Mouse (Mus musculus): ENCODE measurements around the gene P2rx3. TPM values are rescaled to one million over a fixed set of nuclear protein-coding genes. Genes with fewer than 3 reads are reported as not detected.

The P2rx3 gene
- polyA plus RNA-seq, 1 experiment = not detected

DNA sequence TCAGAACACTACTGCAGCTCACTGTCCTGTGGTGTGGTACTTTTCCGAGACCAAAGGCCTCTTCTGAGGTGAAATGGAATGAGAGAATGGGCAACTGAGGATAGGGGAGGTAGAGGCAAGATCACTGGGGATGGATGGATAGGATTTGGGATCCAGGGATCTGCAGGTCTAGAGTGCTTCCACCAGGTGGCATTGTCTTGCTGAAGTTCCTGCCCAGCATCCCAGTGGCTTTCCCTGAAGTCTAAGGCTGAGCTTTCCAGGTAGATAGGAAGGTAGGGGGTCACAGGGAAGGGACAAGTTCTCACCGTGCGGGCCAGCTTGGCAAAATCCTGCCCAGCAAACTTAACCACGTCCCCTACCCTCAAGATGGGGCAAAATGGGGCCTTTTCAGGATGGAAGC lies 15.2 kb downstream of the P2rx3 start:
- Histone ChIP-seq H3K4me3 (replicated peaks) (no peak overlapping the region), H3K4me1 (peaks cover 10% of the 10 kb centered on the region; the same call in 1 of the 2 replicates), H3K9me3 (peaks cover 14% of the 10 kb centered on the region), H3K36me3 (replicated peaks; ENCODE audit: low read length) (no peaks in the 10 kb centered on the region), H3K27me3 (replicated peaks) (peaks cover 60% of the 10 kb centered on the region)
- TF ChIP-seq FLI1 (IDR thresholded peaks at IDR 0.05; ENCODE audit: low read length) (no peak), GATA1 (IDR thresholded peaks at IDR 0.05; ENCODE audit: borderline replicate concordance, low read length) (no peak)

DNA sequence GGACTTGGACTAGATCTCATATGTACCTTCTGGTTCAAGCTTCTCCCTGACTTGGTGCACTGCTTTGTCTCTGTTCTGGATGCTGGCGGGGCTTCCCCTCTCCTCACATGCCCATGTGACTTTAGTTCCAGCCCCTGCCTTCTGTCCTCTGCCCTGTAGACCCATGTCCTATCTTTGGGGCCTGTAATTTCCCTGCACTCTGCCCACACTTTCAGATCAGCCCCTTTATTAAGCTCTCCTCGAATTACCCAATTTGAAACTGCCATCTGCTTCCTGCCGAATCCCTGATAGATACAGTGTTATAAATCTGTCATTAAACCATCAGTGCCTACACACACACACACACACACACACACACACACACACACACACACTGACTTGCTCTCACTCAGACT lies 22.7 kb downstream of the P2rx3 start:
- Histone ChIP-seq H3K4me1 (peaks cover 46% of the 10 kb centered on the region), H3K9me3 (peaks cover 14% of the 10 kb centered on the region), H3K4me3 (replicated peaks) (peak overlapping the region; percentile 18), H3K36me3 (replicated peaks; ENCODE audit: low read length) (no peaks in the 10 kb centered on the region), H3K27me3 (replicated peaks) (peaks cover 13% of the 10 kb centered on the region)
- TF ChIP-seq FLI1 (IDR thresholded peaks at IDR 0.05; ENCODE audit: low read length) = no peak
- no peak for TF ChIP-seq GATA1 (IDR thresholded peaks at IDR 0.05; ENCODE audit: borderline replicate concordance, low read length)

- peaks cover 14% of the 10 kb centered on the region for H3K9me3 ChIP-seq
- TF ChIP-seq FLI1 (IDR thresholded peaks at IDR 0.05; ENCODE audit: low read length) (no peak), GATA1 (IDR thresholded peaks at IDR 0.05; ENCODE audit: borderline replicate concordance, low read length) (no peak)
- peak overlapping the region; percentile 18 for H3K4me3 ChIP-seq (replicated peaks)
- H3K27me3 ChIP-seq (replicated peaks) = peaks cover 17% of the 10 kb centered on the region
- no peaks in the 10 kb centered on the region for H3K36me3 ChIP-seq (replicated peaks; ENCODE audit: low read length)
- H3K4me1 ChIP-seq = peaks cover 46% of the 10 kb centered on the region
Measured at GRCm38 (mm10) chr2:85013826-85014587, 23.3 kb downstream of the P2rx3 start.

GRCm38 (mm10) chr2:85012679-85013078 lies 24.6 kb downstream of the P2rx3 start:
- Histone ChIP-seq H3K36me3 (replicated peaks; ENCODE audit: low read length) (no peaks in the 10 kb centered on the region), H3K27me3 (replicated peaks) (peaks cover 13% of the 10 kb centered on the region), H3K4me1 (peaks cover 46% of the 10 kb centered on the region), H3K9me3 (peaks cover 2% of the 10 kb centered on the region), H3K4me3 (replicated peaks) (no peak overlapping the region)
- no peak for TF ChIP-seq GATA1 (IDR thresholded peaks at IDR 0.05; ENCODE audit: borderline replicate concordance, low read length)

GRCm38 (mm10) chr2:85011906-85012604 lies 25.2 kb downstream of the P2rx3 start:
- Histone ChIP-seq H3K36me3 (replicated peaks; ENCODE audit: low read length) (no peaks in the 10 kb centered on the region), H3K4me1 (peaks cover 46% of the 10 kb centered on the region), H3K9me3 (no peaks in the 10 kb centered on the region), H3K27me3 (replicated peaks) (peaks cover 15% of the 10 kb centered on the region), H3K4me3 (replicated peaks) (no peak overlapping the region)
- TF ChIP-seq FLI1 (IDR thresholded peaks at IDR 0.05; ENCODE audit: low read length) (no peak), GATA1 (IDR thresholded peaks at IDR 0.05; ENCODE audit: borderline replicate concordance, low read length) (no peak)

- TF ChIP-seq FLI1 (IDR thresholded peaks at IDR 0.05; ENCODE audit: low read length) (no peak), GATA1 (IDR thresholded peaks at IDR 0.05; ENCODE audit: borderline replicate concordance, low read length) (no peak)
- H3K9me3 ChIP-seq = no peaks in the 10 kb centered on the region
- H3K36me3 ChIP-seq (replicated peaks; ENCODE audit: low read length) = no peaks in the 10 kb centered on the region
- H3K4me3 ChIP-seq (replicated peaks) = no peak overlapping the region
- peaks cover 27% of the 10 kb centered on the region for H3K27me3 ChIP-seq (replicated peaks)
- H3K4me1 ChIP-seq = peaks cover 38% of the 10 kb centered on the region
Measured at GRCm38 (mm10) chr2:85009212-85009611, 28.1 kb downstream of the P2rx3 start.

DNA sequence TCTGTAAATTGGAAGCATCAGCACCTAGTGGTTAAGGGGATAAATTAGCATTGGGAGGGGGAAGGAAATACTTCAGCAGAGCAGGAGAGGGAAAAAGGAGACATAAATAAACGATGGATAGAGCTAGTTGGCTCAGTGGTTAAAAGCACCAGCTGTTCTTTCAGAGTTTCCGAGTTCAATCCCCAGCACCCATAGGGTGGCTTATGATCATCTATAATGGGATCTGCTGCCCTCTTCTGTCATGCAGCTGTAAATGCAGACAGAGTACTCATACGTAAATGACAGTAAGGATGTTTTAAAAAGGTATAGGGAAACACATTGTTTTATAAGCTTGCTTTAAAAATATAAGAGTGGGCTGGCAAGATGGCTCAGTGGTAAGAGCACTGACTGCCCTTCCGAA lies 29.5 kb downstream of the P2rx3 start:
- Histone ChIP-seq H3K27me3 (replicated peaks) (peaks cover 39% of the 10 kb centered on the region), H3K4me3 (replicated peaks) (no peak overlapping the region), H3K9me3 (no peaks in the 10 kb centered on the region), H3K36me3 (replicated peaks; ENCODE audit: low read length) (no peaks in the 10 kb centered on the region), H3K4me1 (peaks cover 23% of the 10 kb centered on the region)
- TF ChIP-seq FLI1 (IDR thresholded peaks at IDR 0.05; ENCODE audit: low read length) (no peak), GATA1 (IDR thresholded peaks at IDR 0.05; ENCODE audit: borderline replicate concordance, low read length) (no peak)

GRCm38 (mm10) chr2:85006600-85006999 lies 30.7 kb downstream of the P2rx3 start:
- TF ChIP-seq FLI1 (IDR thresholded peaks at IDR 0.05; ENCODE audit: low read length) = no peak
- TF ChIP-seq GATA1 (IDR thresholded peaks at IDR 0.05; ENCODE audit: borderline replicate concordance, low read length) = no peak
- Histone ChIP-seq H3K27me3 (replicated peaks) (peaks cover 48% of the 10 kb centered on the region), H3K4me3 (replicated peaks) (no peak overlapping the region), H3K9me3 (no peaks in the 10 kb centered on the region), H3K4me1 (peaks cover 12% of the 10 kb centered on the region), H3K36me3 (replicated peaks; ENCODE audit: low read length) (no peaks in the 10 kb centered on the region)

DNA sequence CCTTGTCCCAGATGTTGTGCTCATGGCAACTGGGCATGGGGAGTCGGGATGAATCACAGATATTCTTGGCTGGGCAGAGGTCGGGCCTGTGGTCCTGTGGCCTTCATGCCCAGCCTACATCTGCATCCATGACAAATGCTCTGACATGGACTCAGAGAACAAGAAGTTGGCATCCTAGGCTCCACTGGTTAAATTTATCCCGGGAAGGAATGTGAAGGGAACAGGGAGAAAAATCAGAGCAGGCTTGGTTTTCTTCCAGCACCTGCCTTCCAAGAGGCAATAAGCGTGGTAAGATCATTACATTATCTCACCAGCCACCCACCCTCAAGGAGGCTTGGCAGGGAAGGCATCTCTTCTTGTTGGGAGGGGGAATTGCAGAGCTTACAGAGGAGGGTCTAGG lies 32.9 kb downstream of the P2rx3 start:
- TF ChIP-seq GATA1 (IDR thresholded peaks at IDR 0.05; ENCODE audit: borderline replicate concordance, low read length) = no peak
- TF ChIP-seq FLI1 (IDR thresholded peaks at IDR 0.05; ENCODE audit: low read length) = no peak

GRCm38 (mm10) chr2:85002575-85002974 lies 34.7 kb downstream of the P2rx3 start:
- Histone ChIP-seq H3K9me3 (no peaks in the 10 kb centered on the region), H3K36me3 (replicated peaks; ENCODE audit: low read length) (no peaks in the 10 kb centered on the region), H3K4me3 (replicated peaks) (no peak overlapping the region), H3K27me3 (replicated peaks) (peaks cover 48% of the 10 kb centered on the region), H3K4me1 (no peaks in the 10 kb centered on the region)
- TF ChIP-seq FLI1 (IDR thresholded peaks at IDR 0.05; ENCODE audit: low read length) = no peak
- TF ChIP-seq GATA1 (IDR thresholded peaks at IDR 0.05; ENCODE audit: borderline replicate concordance, low read length) = no peak

More for the DNA sequence above, 32.9 kb downstream of the P2rx3 start:
- H3K27me3 ChIP-seq (replicated peaks) = peaks cover 46% of the 10 kb centered on the region
- no peaks in the 10 kb centered on the region for H3K36me3 ChIP-seq (replicated peaks; ENCODE audit: low read length)
- H3K9me3 ChIP-seq = no peaks in the 10 kb centered on the region
- no peaks in the 10 kb centered on the region; the same call in 1 of the 2 replicates for H3K4me1 ChIP-seq
- no peak overlapping the region for H3K4me3 ChIP-seq (replicated peaks)

Data from megakaryocyte, embryonic 14.5 days (primary cell).